Mouse (Mus musculus) kidney, postnatal 25 days (tissue): Measurements from ENCODE around the gene Olfr910.

Experiments used
- DNase-seq, 2 experiments: peaks; one replicate each; pipeline ENCODE4 v3.0.0; 2021; ENCODE audit warnings: mixed read lengths in 2 of 2

Olfr910 gene

DNA sequence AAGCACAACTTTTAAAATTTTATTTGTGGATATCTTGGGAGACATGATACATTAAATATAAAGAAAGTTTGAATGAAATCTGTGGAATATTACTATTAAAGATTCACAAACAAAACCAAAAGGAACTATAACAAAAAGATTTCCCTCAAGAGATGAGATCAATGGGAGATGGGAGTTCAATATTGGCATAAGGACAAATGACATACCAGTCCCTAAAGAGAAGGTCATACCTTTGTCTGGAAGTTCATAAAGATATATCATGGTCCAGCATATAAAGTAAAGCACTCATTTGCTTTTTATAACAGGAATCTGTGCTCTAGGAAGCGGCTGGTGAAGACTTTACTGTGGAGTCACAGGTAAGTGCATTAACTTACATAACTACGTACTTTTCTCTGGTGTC lies at the start of gene Olfr910:
Olfr910 (plus strand) TSS at position 301 of the 400 bp plus-strand sequence.
- DNase-seq: no peak

GRCm38 (mm10) chr9:38495501-38495900 lies 42.1 kb upstream of the Olfr910 start, which contains the start of gene Olfr907:
Gene Olfr907 (plus strand): TSS chr9:38495801.
- no peak for DNase-seq

GRCm38 (mm10) chr9:38512353-38512752 lies 25.3 kb upstream of the Olfr910 start:
- no peak for DNase-seq

DNA sequence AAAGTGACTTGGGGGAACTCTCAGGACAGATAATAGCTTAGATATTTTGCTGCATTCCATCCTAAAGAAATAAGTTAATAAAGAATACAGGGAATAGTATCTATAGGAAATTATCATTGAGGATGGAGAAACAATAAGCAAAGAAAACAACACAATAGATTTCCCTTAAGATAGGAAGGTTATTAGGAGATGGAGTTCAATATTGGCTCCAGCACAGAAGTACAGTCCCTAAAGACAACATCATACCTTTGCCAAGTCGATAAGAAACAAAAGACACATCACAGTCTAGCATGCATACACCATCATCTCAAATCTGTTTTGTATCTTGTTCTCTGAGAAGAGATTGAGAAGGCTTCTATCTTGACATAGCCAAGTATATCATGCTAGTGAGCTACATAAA lies 16.4 kb upstream of the Olfr910 start, which contains the start of gene Olfr911-ps1:
Olfr911-ps1 (plus strand) TSS at position 301 of the 400 bp plus-strand sequence.
- no peak for DNase-seq

DNA sequence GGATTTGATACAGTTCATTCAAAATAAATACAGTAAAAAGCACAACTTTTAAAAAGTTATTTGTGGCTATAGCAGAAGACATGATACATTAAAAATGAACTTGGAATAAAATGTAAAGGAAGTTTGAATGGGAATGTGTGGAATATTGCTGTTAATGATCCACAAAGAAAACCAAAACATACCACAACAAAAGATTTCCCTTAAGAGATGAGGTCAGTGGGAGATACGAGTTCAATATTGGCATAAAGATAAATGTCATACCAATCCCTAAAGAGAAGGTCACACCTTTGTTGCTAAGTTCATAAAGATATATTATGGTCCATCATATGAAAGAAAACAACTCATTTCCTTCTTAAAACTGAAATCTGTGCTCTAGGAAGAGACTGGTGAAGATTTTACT lies 42.2 kb downstream of the Olfr910 start, which contains the start of gene Olfr912:
Olfr912 (plus strand) TSS at position 301 of the 400 bp plus-strand sequence.
- DNase-seq: no peak
